Mouse (Mus musculus) frontal cortex, postnatal 10 days (tissue): ENCODE results near the gene Cpeb4.

Source experiments
- DNase-seq, 2 experiments: peaks; one replicate each; pipeline ENCODE4 v3.0.0; 2022; ENCODE audit warnings: low spot score in 2 of 2, mixed read lengths in 1 of 2

Cpeb4 gene

GRCm38 (mm10) chr11:31896905-31897304 is 24.9 kb downstream of the Cpeb4 start:
- DNase-seq = no peak

GRCm38 (mm10) chr11:31899166-31899565 is 27.2 kb downstream of the Cpeb4 start:
- no peak for DNase-seq

- DNase-seq = no peak
Observed at GRCm38 (mm10) chr11:31900736-31901135, 28.7 kb downstream of the Cpeb4 start.

- DNase-seq = no peak
Observed at GRCm38 (mm10) chr11:31902251-31903001, 30.4 kb downstream of the Cpeb4 start.

- no peak for DNase-seq
Observed at GRCm38 (mm10) chr11:31906499-31906898, 34.5 kb downstream of the Cpeb4 start.

GRCm38 (mm10) chr11:31907650-31908049 is 35.6 kb downstream of the Cpeb4 start:
- no peak for DNase-seq

GRCm38 (mm10) chr11:31912958-31913357 is 40.9 kb downstream of the Cpeb4 start:
- no peak for DNase-seq

GRCm38 (mm10) chr11:31917769-31918168 is 45.8 kb downstream of the Cpeb4 start:
- DNase-seq = no peak

- DNase-seq = no peak
Observed at GRCm38 (mm10) chr11:31930051-31930450, 58.0 kb downstream of the Cpeb4 start.

- DNase-seq = no peak
Observed at GRCm38 (mm10) chr11:31935652-31936051, 63.6 kb downstream of the Cpeb4 start.

GRCm38 (mm10) chr11:31936910-31937525 is 65.0 kb downstream of the Cpeb4 start:
- no peak for DNase-seq

- DNase-seq = peak; percentile 61 to 71
Observed at GRCm38 (mm10) chr11:31940898-31941639, 69.1 kb downstream of the Cpeb4 start.

- DNase-seq = no peak
Observed at GRCm38 (mm10) chr11:31941640-31942638, 69.9 kb downstream of the Cpeb4 start.

- DNase-seq = no peak
Observed at GRCm38 (mm10) chr11:31945471-31945870, 73.5 kb downstream of the Cpeb4 start.

- no peak for DNase-seq
Observed at GRCm38 (mm10) chr11:31948462-31949330, 76.7 kb downstream of the Cpeb4 start.

GRCm38 (mm10) chr11:31949331-31949785 is 77.3 kb downstream of the Cpeb4 start:
- peak in 1 of 2 experiments; percentile 73 for DNase-seq

GRCm38 (mm10) chr11:31960071-31960470 is 88.1 kb downstream of the Cpeb4 start:
- no peak for DNase-seq

GRCm38 (mm10) chr11:31963993-31964392 is 92.0 kb downstream of the Cpeb4 start:
- no peak for DNase-seq

GRCm38 (mm10) chr11:31965256-31966134 is 93.5 kb downstream of the Cpeb4 start, which contains the start of gene 4930524B15Rik:
TSS of gene 4930524B15Rik (plus strand) at chr11:31965592.
- no peak for DNase-seq
